Mouse (Mus musculus) lung, adult 2 months (tissue): ENCODE measurements at regions not wholly inside any gene's neighbourhood (a gene's known extent, or its start where the extent isn't known, plus 50 kb on each side); places are given as distances from the start of the nearest gene placed in this dataset.

Source experiments
- CTCF ChIP-seq: fragments of 200-500 bp; IDR thresholded peaks from 2 replicates; pipeline ENCODE4 v1.5.1; 2011; ENCODE audit warnings: mild to moderate bottlenecking, low read length, control low read depth; ENCODE audit not compliant: insufficient read depth
- POLR2A ChIP-seq: fragments of 200-500 bp; IDR thresholded peaks from 2 replicates; pipeline ENCODE4 v1.6.1; 2011; ENCODE audit warnings: low read depth, mild to moderate bottlenecking, control low read depth, low read length, borderline replicate concordance; ENCODE audit errors: extremely low read depth

- TF ChIP-seq POLR2A (no peak), CTCF (no peak)
These were observed 336.6 kb downstream of the Agtpbp1 start for GRCm38 (mm10) chr13:59248411-59248810.
